ENCODE assay signal across 19 mouse cellular contexts in the genomic region with DNA sequence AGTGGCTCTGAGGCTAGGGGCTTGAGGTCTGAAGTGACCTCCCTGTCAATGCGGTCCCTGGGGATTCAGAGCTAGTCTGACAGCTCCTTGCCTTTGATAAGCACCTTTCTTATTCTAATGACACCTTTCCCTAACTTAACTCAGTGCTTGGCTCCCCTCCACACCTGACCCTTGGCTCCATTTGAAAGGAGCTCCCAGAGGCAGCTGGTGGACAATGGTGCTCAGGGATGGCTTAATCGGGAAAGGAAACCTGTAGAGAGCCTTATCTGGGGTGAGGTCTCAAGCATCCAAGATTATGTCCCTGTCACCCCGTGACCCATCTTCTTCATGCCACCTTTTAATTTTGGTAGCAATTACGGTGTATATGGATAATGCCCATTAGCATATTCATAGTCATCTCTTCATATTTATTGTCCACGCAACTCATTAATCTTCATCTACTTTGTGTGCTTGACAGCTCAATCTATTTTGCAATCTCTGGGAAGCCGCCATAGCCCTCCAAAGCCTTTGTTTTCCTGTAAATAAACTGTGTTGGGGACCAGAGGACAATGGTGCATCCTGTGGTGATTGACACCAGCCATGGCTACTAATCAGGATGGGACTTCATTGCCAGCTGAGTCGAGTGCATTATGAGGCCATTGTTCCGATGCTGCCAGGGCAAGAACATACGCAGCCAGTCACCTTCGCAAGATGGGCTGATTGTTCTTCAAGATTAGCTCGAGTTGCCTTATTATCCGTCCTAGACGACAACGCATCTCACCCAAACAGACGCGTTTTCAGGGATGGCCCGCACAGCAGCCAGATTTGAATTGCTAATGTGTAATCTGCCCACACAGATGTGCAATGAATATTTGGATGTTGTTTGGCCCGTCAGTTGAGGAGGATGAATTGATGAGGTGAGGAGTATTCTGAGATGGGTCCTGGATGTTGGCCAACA. TPM values are rescaled to one million over a fixed set of nuclear protein-coding genes. Genes with fewer than 3 reads are reported as not detected.
DNase-seq lines count a peak whose midpoint lies in the region; ATAC-seq and TF ChIP-seq lines count a peak whose summit lies in the region.
"Had no signal": no experiment of that assay in that cellular context is flagged by ENCODE, and none has a peak within 500 bp of the region (broad histone marks: within the 10 kb centered on the region; RNA-seq: fewer than 3 reads in every experiment).

No protein-coding gene starts in this region.

- no peak for TF ChIP-seq CTCF in midbrain, postnatal 0 days (IDR thresholded peaks at IDR 0.05)
- TF ChIP-seq CTCF in brain, embryonic 14.5 days (IDR thresholded peaks at IDR 0.05; ENCODE audit: borderline replicate concordance, extremely low read depth, insufficient read depth, insufficient read length): no peak

- TF ChIP-seq POLR2A in brain, embryonic 14.5 days (IDR thresholded peaks at IDR 0.05; ENCODE audit: borderline replicate concordance, extremely low read depth, insufficient read depth, insufficient read length, poor library complexity, severe bottlenecking): no peak

- 0 out of 2 replicates have a peak overlapping the region, but pooled peaks have one; percentile 11 for H3K4me3 ChIP-seq in midbrain, embryonic 10.5 days
- H3K4me3 ChIP-seq in midbrain, postnatal 0 days (ENCODE audit: low read depth, low read length): no peak overlapping the region
- no peak overlapping the region for H3K4me3 ChIP-seq in hindbrain, embryonic 13.5 days
- H3K4me3 ChIP-seq in midbrain, embryonic 13.5 days (replicated peaks): no peak overlapping the region
- H3K4me3 ChIP-seq: embryonic facial prominence, embryonic 15.5 days; forebrain, embryonic 10.5 days; heart, embryonic 15.5 days had no signal

- DNase-seq in midbrain, embryonic 10.5 days (ENCODE audit: low spot score): no peak
- DNase-seq in midbrain, postnatal 0 days (ENCODE audit: low spot score): no peak
- DNase-seq in brain, embryonic 14.5 days (ENCODE audit: low read depth): peak; percentile 43
- DNase-seq in frontal cortex, adult 2 months (ENCODE audit: extremely low spot score in 1 of 2, low spot score in 1 of 2): no peak
- DNase-seq in left cerebral cortex, adult 18-20 months (ENCODE audit: low spot score in 2 of 2): no peak
- no peak for DNase-seq in thymus, postnatal 10 days (ENCODE audit: low spot score in 2 of 2)
- DNase-seq: cerebellum, postnatal 14 days; embryo, embryonic 11 days; kidney, adult 8-10 months; kidney, postnatal 36 days; liver; lung, embryonic 14.5 days; right cerebral cortex, postnatal 25 days had no signal

- H3K36me3 ChIP-seq in midbrain, embryonic 10.5 days: no peaks in the 10 kb centered on the region
- no peaks in the 10 kb centered on the region for H3K36me3 ChIP-seq in midbrain, postnatal 0 days (ENCODE audit: insufficient read depth, low read length)
- no peaks in the 10 kb centered on the region for H3K36me3 ChIP-seq in hindbrain, embryonic 13.5 days
- no peaks in the 10 kb centered on the region for H3K36me3 ChIP-seq in midbrain, embryonic 13.5 days
- H3K36me3 ChIP-seq: embryonic facial prominence, embryonic 15.5 days; forebrain, embryonic 10.5 days; heart, embryonic 15.5 days had no signal

- no peak overlapping the region for H3K4me2 ChIP-seq in midbrain, postnatal 0 days (ENCODE audit: low read depth, low read length, poor library complexity, severe bottlenecking)
- H3K4me2 ChIP-seq in hindbrain, embryonic 13.5 days: peak overlapping the region; percentile 33
- H3K4me2 ChIP-seq in midbrain, embryonic 13.5 days (replicated peaks): peak overlapping the region; percentile 30
- H3K4me2 ChIP-seq: embryonic facial prominence, embryonic 15.5 days; heart, embryonic 15.5 days; lung, embryonic 14.5 days had no signal

- WGBS in midbrain, embryonic 10.5 days: 27% methylated on average over 18 of the region's 18 CpGs
- 22% methylated on average over 18 of the region's 18 CpGs for WGBS in midbrain, postnatal 0 days
- WGBS in hindbrain, embryonic 13.5 days: 9% methylated on average over 18 of the region's 18 CpGs
- WGBS in midbrain, embryonic 13.5 days: 13% methylated on average over 18 of the region's 18 CpGs

- H3K27ac ChIP-seq in midbrain, embryonic 10.5 days (replicated peaks): no peak overlapping the region
- H3K27ac ChIP-seq in midbrain, postnatal 0 days (ENCODE audit: low read depth, low read length): no peak overlapping the region
- peak overlapping the region; percentile 58 for H3K27ac ChIP-seq in hindbrain, embryonic 13.5 days
- H3K27ac ChIP-seq in midbrain, embryonic 13.5 days: no peak overlapping the region; the same call in 1 of the 2 replicates
- H3K27ac ChIP-seq: embryonic facial prominence, embryonic 15.5 days; forebrain, embryonic 10.5 days; heart, embryonic 15.5 days; stomach, postnatal 0 days had no signal

- no peaks in the 10 kb centered on the region for H3K9me3 ChIP-seq in midbrain, embryonic 10.5 days (replicated peaks)
- no peaks in the 10 kb centered on the region for H3K9me3 ChIP-seq in midbrain, postnatal 0 days (ENCODE audit: low read length)
- 0 out of 2 replicates have a peak, but pooled peaks cover 7% of the 10 kb centered on the region for H3K9me3 ChIP-seq in hindbrain, embryonic 13.5 days
- H3K9me3 ChIP-seq in midbrain, embryonic 13.5 days: no peaks in the 10 kb centered on the region
- H3K9me3 ChIP-seq: embryonic facial prominence, embryonic 15.5 days; forebrain, embryonic 10.5 days; heart, embryonic 15.5 days had no signal

- no peak for ATAC-seq in midbrain, postnatal 0 days (ENCODE audit: low FRiP score)
- ATAC-seq in hindbrain, embryonic 13.5 days (ENCODE audit: low FRiP score): peak; percentile 82
- peak; percentile 53; the same call in 1 of the 2 replicates for ATAC-seq in midbrain, embryonic 13.5 days

- H3K9ac ChIP-seq in midbrain, postnatal 0 days (replicated peaks; ENCODE audit: low read length, poor library complexity, severe bottlenecking): no peak overlapping the region
- H3K9ac ChIP-seq in hindbrain, embryonic 13.5 days: no peak overlapping the region
- no peak overlapping the region for H3K9ac ChIP-seq in midbrain, embryonic 13.5 days (replicated peaks)
- H3K9ac ChIP-seq: embryonic facial prominence, embryonic 15.5 days; heart, embryonic 15.5 days; lung, embryonic 14.5 days had no signal

- no peaks in the 10 kb centered on the region for H3K27me3 ChIP-seq in midbrain, embryonic 10.5 days (ENCODE audit: low read depth, poor library complexity, severe bottlenecking)
- no peaks in the 10 kb centered on the region for H3K27me3 ChIP-seq in midbrain, postnatal 0 days (ENCODE audit: insufficient read depth, low read length)
- no peaks in the 10 kb centered on the region for H3K27me3 ChIP-seq in hindbrain, embryonic 13.5 days
- H3K27me3 ChIP-seq in midbrain, embryonic 13.5 days: no peaks in the 10 kb centered on the region
- H3K27me3 ChIP-seq: embryonic facial prominence, embryonic 15.5 days had no signal

- H3K4me1 ChIP-seq in midbrain, embryonic 10.5 days: peaks cover 12% of the 10 kb centered on the region
- H3K4me1 ChIP-seq in midbrain, postnatal 0 days (ENCODE audit: insufficient read depth, low read length): no peaks in the 10 kb centered on the region
- H3K4me1 ChIP-seq in hindbrain, embryonic 13.5 days (replicated peaks): peaks cover 12% of the 10 kb centered on the region
- peaks cover 12% of the 10 kb centered on the region for H3K4me1 ChIP-seq in midbrain, embryonic 13.5 days (replicated peaks)
- H3K4me1 ChIP-seq: embryonic facial prominence, embryonic 15.5 days; heart, embryonic 15.5 days had no signal

RNA-seq across cellular contexts. Expression of a gene that starts 24.3 kb away (rescaled TPM):
- polyA plus RNA-seq in midbrain, embryonic 10.5 days (2016; fragmentation: Nextera tagmentation; extraction: Ambion mirVana): 93.2 and 110 TPM in 2 replicates
- 259 and 292 TPM in 2 replicates for total RNA-seq in midbrain, postnatal 0 days (2014; rRNA removed)
- 338 and 344 TPM in 2 replicates for polyA plus RNA-seq in midbrain, postnatal 0 days (2015; fragmentation: Nextera tagmentation; extraction: Ambion mirVana)
- 109 and 179 TPM in 2 replicates for polyA plus RNA-seq in brain, embryonic 14.5 days (2012; rRNA removed)
- 299 and 310 TPM in 2 replicates for polyA plus RNA-seq in hindbrain, embryonic 13.5 days (2015; fragmentation: Nextera tagmentation; extraction: Ambion mirVana)
- 250 and 255 TPM in 2 replicates for polyA plus RNA-seq in midbrain, embryonic 13.5 days (2015; fragmentation: Nextera tagmentation; extraction: Ambion mirVana)
- polyA plus RNA-seq in frontal cortex, adult 2 months (2012; rRNA removed): 71.6 and 84.6 TPM in 2 replicates
- total RNA-seq in left cerebral cortex, adult 18-20 months (2021): 100 to 1,000 TPM; 115 to 117 TPM

RNA-seq across cellular contexts. Expression of a gene that starts 24.6 kb away (rescaled TPM):
- 339 and 378 TPM in 2 replicates for polyA plus RNA-seq in midbrain, embryonic 10.5 days (2016; fragmentation: Nextera tagmentation; extraction: Ambion mirVana)
- 204 and 228 TPM in 2 replicates for total RNA-seq in midbrain, postnatal 0 days (2014; rRNA removed)
- 262 and 263 TPM in 2 replicates for polyA plus RNA-seq in midbrain, postnatal 0 days (2015; fragmentation: Nextera tagmentation; extraction: Ambion mirVana)
- polyA plus RNA-seq in brain, embryonic 14.5 days (2012; rRNA removed): 209 and 298 TPM in 2 replicates
- polyA plus RNA-seq in hindbrain, embryonic 13.5 days (2015; fragmentation: Nextera tagmentation; extraction: Ambion mirVana): 296 and 305 TPM in 2 replicates
- polyA plus RNA-seq in midbrain, embryonic 13.5 days (2015; fragmentation: Nextera tagmentation; extraction: Ambion mirVana): 288 and 302 TPM in 2 replicates
- polyA plus RNA-seq in frontal cortex, adult 2 months (2012; rRNA removed): 69.2 and 72.9 TPM in 2 replicates
- 10 to 100 TPM; 44.4 to 46.7 TPM for total RNA-seq in left cerebral cortex, adult 18-20 months (2021)
